Mouse (Mus musculus): ENCODE results near the gene Hhipl2. TPM values are rescaled to one million over a fixed set of nuclear protein-coding genes. Genes with fewer than 3 reads are reported as not detected.
"Not testable (repeated sequence)": the region's sequence is repeated elsewhere in the genome, so short reads cannot be mapped to it uniquely, and the experiment has no call there.

Hhipl2 gene
- not detected in 2 replicates for total RNA-seq (2017)

- ATAC-seq (replicated peaks in 1 of 2; ENCODE audit: insufficient read depth in 1 of 2, low FRiP score in 2 of 2, low TSS enrichment in 1 of 2, low read depth in 1 of 2, poor library complexity in 2 of 2, severe bottlenecking in 2 of 2) = no peak
These were observed at the start of gene Hhipl2 for GRCm38 (mm10) chr1:183417873-183418272. TSS of gene Hhipl2 (plus strand) at chr1:183418215.

DNA sequence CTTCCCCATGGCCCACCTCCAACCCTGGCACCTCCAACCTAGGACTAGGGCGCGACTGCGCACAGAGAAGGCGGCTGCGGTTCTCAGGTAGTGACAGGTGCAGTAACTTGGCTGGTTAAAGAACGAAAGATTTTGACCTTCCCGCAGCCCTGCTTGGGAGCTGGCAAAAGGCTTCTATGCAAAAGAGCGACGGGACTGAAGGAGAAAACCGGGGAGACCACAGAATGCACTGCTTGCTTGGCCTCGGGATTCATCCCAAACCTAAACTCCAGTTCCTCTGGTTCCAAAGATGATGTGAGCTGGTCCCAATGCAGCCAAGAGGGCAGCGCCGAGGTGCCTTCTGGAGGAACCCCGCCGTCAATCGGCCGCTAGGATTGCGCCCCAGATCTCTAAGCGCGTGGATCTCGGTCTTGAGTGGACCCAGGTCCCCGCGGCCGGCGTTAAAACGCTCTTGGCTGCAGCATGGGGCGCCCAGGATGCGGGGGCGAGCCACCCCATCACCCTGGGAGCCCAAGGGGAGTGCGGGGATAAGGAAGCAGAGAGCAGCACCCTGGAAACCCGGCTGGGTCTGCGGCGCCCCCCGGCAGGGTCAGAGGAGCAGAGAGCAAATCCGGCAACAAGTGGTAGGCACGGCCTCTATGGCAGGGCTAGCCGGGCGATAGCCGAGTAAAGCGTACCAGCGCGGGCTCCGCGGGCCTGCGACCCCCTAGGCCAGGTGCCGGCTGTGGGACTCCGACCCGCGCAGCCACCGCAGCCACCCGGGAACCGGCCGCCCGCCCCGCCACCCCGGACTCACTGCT, 49.2 kb upstream of the Hhipl2 start:
- ATAC-seq (replicated peaks in 1 of 2; ENCODE audit: insufficient read depth in 1 of 2, low FRiP score in 2 of 2, low TSS enrichment in 1 of 2, low read depth in 1 of 2, poor library complexity in 2 of 2, severe bottlenecking in 2 of 2) = peak in 1 of 2 experiments; percentile 26; a peak in 1 of 4 replicates

- ATAC-seq (replicated peaks in 1 of 2; ENCODE audit: insufficient read depth in 1 of 2, low FRiP score in 2 of 2, low TSS enrichment in 1 of 2, low read depth in 1 of 2, poor library complexity in 2 of 2, severe bottlenecking in 2 of 2) = peak; percentile 98 to 99
These were observed 48.5 kb upstream of the Hhipl2 start, which contains the start of gene Mia3 for GRCm38 (mm10) chr1:183369427-183370014. TSS of gene Mia3 (minus strand) at chr1:183369553.

DNA sequence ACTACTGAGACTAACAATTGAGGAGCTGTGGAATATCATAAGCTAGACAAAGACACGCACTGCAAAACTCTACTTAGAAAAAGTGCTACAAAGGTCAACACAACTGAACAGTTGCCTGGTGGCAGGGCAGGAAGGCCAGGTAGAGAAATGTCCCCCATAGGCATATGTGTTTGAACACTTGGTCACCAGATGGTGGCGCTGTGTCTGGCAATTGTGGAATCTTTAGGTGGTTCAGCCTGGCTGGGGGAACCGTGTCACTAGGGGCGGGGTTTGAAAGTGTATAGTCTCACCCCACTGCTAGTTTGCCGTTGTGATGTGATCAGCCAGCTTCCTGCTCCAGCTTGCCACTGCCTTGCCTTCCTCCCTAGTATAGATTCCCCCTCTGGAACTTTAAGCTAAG, 43.3 kb upstream of the Hhipl2 start:
- no peak for ATAC-seq (replicated peaks in 1 of 2; ENCODE audit: insufficient read depth in 1 of 2, low FRiP score in 2 of 2, low TSS enrichment in 1 of 2, low read depth in 1 of 2, poor library complexity in 2 of 2, severe bottlenecking in 2 of 2)

- ATAC-seq (replicated peaks in 1 of 2; ENCODE audit: insufficient read depth in 1 of 2, low FRiP score in 2 of 2, low TSS enrichment in 1 of 2, low read depth in 1 of 2, poor library complexity in 2 of 2, severe bottlenecking in 2 of 2) = no peak
These were observed 41.0 kb upstream of the Hhipl2 start for GRCm38 (mm10) chr1:183377045-183377444.

GRCm38 (mm10) chr1:183378321-183378941, 39.6 kb upstream of the Hhipl2 start:
- no peak; a peak in 1 of 4 replicates for ATAC-seq (replicated peaks in 1 of 2; ENCODE audit: insufficient read depth in 1 of 2, low FRiP score in 2 of 2, low TSS enrichment in 1 of 2, low read depth in 1 of 2, poor library complexity in 2 of 2, severe bottlenecking in 2 of 2)

DNA sequence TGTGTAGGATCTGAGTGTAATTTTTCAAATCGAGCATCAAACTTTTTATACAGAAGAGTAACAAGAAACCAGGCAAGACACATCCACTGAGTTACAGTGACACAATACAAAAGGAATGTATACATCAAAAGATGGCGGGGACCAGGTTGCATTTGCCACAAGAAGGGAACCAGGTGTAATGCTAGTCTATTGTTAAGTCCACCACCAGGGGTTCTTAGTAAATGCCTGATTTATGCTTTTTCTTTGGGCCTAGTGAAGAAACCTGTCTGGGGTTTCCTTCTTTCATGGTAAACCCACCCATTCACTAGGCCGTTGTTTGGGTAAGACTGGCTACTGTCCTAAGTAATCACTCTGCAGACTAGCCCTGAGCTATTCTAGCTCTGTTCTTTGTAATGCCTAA, 38.6 kb upstream of the Hhipl2 start:
- not testable (repeated sequence) for ATAC-seq (replicated peaks in 1 of 2; ENCODE audit: insufficient read depth in 1 of 2, low FRiP score in 2 of 2, low TSS enrichment in 1 of 2, low read depth in 1 of 2, poor library complexity in 2 of 2, severe bottlenecking in 2 of 2)

GRCm38 (mm10) chr1:183381816-183382215, 36.2 kb upstream of the Hhipl2 start:
- ATAC-seq (replicated peaks in 1 of 2; ENCODE audit: insufficient read depth in 1 of 2, low FRiP score in 2 of 2, low TSS enrichment in 1 of 2, low read depth in 1 of 2, poor library complexity in 2 of 2, severe bottlenecking in 2 of 2) = no peak

DNA sequence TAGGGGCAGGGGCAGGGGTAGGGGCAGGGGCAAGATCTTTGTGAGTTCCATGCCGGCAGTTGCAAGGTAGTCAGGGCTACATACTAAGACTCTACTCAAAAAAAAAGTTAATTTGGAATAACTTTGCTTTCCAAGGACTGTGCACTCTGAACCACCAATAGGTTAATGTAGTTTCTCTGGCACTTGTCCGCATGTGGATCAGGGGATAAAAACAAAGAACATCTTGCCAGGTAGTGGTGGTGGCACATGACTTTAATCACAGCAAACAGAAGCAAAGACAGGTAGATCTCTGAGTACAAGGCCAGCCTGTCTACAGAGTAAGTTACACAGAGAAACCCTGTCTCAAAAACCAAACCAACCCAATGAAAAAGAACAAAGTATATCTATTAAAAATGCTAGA, 35.4 kb upstream of the Hhipl2 start:
- no peak for ATAC-seq (replicated peaks in 1 of 2; ENCODE audit: insufficient read depth in 1 of 2, low FRiP score in 2 of 2, low TSS enrichment in 1 of 2, low read depth in 1 of 2, poor library complexity in 2 of 2, severe bottlenecking in 2 of 2)

DNA sequence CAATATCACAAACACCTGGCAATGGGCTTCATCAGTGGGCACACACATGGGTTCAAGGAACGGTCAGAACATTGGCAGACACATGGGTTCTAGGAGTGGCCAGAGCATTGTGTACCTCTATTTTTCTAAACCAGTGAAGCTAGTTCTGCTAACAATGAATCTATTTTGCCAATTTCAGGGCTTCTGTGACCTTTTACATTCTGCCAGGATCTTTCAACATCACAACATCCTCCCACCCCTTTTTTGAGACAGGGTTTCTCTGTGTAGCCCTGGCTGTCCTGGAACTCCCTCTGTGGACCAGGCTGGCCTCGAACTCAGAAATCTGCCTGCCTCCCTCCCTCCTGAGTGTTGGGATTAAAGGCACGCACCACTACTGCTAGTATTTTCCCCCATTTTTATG, 30.6 kb upstream of the Hhipl2 start:
- not testable (repeated sequence) for ATAC-seq (replicated peaks in 1 of 2; ENCODE audit: insufficient read depth in 1 of 2, low FRiP score in 2 of 2, low TSS enrichment in 1 of 2, low read depth in 1 of 2, poor library complexity in 2 of 2, severe bottlenecking in 2 of 2)

DNA sequence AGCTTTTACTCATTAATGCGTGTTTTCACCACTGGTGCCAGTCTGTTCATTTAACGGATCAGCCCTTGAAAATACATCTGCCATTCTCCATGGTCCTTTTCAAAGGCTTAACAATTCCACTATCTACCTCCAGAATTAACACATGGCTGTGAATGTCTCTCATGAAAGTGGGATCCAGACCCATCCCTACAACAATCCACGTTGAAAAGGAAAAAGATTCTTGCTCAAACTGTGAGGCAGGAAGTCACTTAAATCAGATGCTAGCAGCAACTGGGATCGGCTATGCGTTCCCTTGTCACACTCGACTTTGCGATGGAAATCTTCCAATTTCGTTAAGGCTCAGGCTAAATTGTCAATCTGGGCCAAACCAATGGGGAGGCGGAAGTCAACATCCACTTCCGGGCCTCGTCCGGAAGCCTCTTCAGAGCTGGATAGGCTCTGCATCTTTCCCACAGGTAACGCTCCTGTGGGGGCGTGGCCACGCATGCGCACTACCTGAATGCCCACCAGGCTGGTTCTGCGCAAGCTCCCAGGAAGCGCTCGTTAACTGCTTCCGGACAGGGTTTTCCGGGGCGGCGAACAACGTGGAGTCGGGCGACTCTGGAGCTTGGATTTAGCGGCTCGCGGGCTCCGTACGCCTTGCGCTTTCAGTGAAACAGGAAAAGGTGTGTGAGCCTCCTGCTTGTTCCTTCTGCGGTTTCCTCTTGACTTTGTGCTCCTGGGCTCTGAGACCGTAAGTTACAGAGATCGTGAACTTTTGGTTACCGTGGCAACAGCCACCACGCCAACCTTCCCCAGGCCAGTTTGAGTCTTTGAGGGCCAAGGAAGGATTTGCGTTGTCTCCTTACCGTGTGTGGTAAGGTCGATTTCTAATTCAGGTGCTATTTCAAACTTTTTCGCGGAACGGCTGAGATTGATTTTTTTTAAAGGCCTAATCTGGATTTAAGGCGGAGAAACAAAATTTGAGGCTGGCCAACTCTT, 29.3 kb upstream of the Hhipl2 start, which contains the start of gene Taf1a:
Gene Taf1a, plus strand, starts transcription at position 556 of the 981 bp plus-strand sequence.
- ATAC-seq (replicated peaks in 1 of 2; ENCODE audit: insufficient read depth in 1 of 2, low FRiP score in 2 of 2, low TSS enrichment in 1 of 2, low read depth in 1 of 2, poor library complexity in 2 of 2, severe bottlenecking in 2 of 2) = peak; percentile 91 to 95

DNA sequence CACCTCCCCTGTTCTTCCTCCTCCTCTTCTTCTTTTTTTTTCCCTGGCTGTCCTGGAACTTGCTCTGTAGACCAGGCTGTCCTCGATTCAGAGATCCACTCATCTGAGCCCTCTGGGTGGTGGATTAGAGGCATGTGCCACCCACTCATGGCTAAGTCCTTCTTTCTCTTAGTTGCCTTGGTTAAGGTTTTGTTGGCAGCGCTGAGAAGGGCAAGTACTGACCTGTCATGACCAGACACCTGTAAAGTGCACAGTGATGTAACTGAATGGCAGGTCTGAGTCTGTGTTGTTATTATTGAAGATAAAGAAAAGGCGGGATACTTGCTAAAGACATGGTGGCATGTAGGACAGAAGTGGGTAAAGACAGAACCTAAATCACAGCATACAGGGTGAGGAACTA, 14.6 kb upstream of the Hhipl2 start:
- no peak for ATAC-seq (replicated peaks in 1 of 2; ENCODE audit: insufficient read depth in 1 of 2, low FRiP score in 2 of 2, low TSS enrichment in 1 of 2, low read depth in 1 of 2, poor library complexity in 2 of 2, severe bottlenecking in 2 of 2)

- ATAC-seq (replicated peaks in 1 of 2; ENCODE audit: insufficient read depth in 1 of 2, low FRiP score in 2 of 2, low TSS enrichment in 1 of 2, low read depth in 1 of 2, poor library complexity in 2 of 2, severe bottlenecking in 2 of 2) = no peak
These were observed 3.8 kb upstream of the Hhipl2 start for GRCm38 (mm10) chr1:183414081-183414727.

DNA sequence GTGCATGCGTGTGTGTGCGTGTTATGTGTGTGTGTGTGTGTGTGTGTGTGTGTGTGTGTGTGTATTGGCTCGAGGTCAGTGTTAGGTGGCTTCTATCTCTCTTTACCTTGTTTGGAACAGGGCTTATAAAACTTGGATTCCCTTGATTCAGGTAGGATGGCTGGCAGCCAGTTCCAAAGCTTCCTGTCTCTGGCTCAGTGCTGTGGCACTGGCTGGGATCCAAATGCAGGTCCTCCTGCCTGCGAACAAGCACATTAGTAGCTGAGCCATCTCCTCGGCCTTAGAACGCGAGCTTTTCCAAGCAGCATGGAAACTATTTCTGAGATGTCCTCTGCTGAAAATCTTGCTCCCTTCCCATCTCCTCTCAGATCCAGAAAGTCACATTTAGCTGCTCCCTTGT, 1.7 kb downstream of the Hhipl2 start:
- no peak for ATAC-seq (replicated peaks in 1 of 2; ENCODE audit: insufficient read depth in 1 of 2, low FRiP score in 2 of 2, low TSS enrichment in 1 of 2, low read depth in 1 of 2, poor library complexity in 2 of 2, severe bottlenecking in 2 of 2)

DNA sequence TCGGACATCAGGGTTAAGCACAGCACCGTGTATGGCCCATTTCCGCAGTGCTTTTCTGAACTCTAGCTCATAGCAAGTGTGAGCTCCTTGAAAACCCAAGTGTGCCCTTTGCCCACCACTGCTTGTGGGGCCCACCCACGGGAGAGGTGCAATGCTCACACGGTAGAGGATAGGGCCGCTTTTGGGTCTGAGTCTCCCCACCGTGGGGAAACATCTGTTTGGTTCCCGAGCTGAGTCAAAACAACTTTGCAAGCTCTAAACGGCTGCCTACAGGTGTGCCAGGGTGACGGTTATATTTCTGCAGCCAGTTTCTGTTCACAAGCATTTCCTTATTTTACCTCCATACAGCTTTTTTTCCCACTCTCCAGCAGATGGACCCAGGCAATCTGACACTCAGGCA, 2.3 kb downstream of the Hhipl2 start:
- ATAC-seq (replicated peaks in 1 of 2; ENCODE audit: insufficient read depth in 1 of 2, low FRiP score in 2 of 2, low TSS enrichment in 1 of 2, low read depth in 1 of 2, poor library complexity in 2 of 2, severe bottlenecking in 2 of 2) = no peak

DNA sequence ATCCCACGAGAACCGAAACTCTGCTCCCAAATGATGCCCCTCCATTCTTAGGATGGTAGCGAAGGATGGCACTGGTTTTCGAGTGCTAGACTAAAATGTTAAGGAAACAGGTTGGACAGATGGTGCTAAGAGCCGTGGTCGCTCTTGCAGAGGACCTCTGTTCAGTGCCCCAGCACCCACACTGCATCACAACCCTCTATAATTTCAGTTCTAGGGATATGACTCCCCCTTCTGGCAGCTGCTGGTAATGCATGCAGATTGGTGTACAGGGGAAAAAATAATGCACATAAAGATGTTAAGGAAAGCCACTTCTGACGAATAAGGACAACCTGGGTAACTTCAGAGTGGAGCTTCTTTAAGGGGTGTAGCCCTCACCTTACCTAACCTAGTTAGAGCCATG, 6.1 kb downstream of the Hhipl2 start:
- ATAC-seq (replicated peaks in 1 of 2; ENCODE audit: insufficient read depth in 1 of 2, low FRiP score in 2 of 2, low TSS enrichment in 1 of 2, low read depth in 1 of 2, poor library complexity in 2 of 2, severe bottlenecking in 2 of 2) = no peak

DNA sequence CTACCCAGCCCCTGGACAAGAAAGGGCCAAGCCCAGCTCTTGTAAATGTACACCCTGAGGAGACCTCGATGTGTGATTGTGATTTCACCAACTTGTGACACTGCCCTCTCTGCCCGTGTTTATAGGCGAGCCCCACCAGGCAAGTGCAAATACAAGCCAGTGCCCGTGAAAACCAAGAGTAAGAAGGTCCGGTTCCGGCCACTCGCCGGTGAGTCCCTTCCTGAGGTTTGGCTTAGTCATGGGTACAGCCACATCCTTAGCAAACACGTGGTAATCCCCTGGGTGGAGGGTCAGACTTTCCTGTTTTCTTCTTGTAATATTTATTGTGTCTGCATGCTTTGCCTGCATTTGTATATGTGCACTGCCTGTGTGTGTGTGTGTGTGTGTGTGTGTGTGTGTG, 16.9 kb downstream of the Hhipl2 start:
- ATAC-seq (replicated peaks in 1 of 2; ENCODE audit: insufficient read depth in 1 of 2, low FRiP score in 2 of 2, low TSS enrichment in 1 of 2, low read depth in 1 of 2, poor library complexity in 2 of 2, severe bottlenecking in 2 of 2) = no peak
